Mouse (Mus musculus) inflammation-experienced regulatory T-cells, adult 6 months (primary cell): ENCODE data around the gene Ccr1l1. TPM values are rescaled to one million over a fixed set of nuclear protein-coding genes. Genes with fewer than 3 reads are reported as not detected.
"Not testable (repeated sequence)": the region's sequence is repeated elsewhere in the genome, so short reads cannot be mapped to it uniquely, and the experiment has no call there.

Experiments used
- ATAC-seq: one replicate; pipeline ENCODE4 v1.8.0; 2017
- polyA plus RNA-seq, 3 experiments: library from polyadenylated mRNA; unstranded; fragments of 100-300 nt; shearing (Covaris generic); gene quantifications; one replicate each; pipeline ENCODE4 v1.2.1; 2017

Gene Ccr1l1
- not detected for polyA plus RNA-seq

DNA sequence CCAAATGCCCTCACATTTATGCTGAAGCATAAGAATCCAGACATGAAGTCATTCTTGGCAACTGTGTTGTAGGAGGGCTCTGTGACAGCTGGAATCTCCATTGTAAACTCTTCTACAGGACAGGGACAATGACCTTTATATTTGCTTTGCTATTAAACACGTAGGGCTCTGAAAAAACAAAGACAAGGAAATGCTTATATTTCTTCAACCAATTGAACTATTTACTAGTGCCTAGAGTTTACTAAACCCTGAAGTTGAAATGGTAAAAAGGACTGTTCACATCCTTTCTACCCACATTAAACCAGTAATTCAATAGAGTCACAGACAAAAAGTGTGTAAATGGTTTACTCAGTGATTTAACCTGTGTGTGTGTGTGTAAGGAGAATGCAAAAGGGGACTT lies at the start of gene Ccr1l1:
TSS of gene Ccr1l1 (minus strand) at position 101 of the 400 bp plus-strand sequence.
- no peak for ATAC-seq

DNA sequence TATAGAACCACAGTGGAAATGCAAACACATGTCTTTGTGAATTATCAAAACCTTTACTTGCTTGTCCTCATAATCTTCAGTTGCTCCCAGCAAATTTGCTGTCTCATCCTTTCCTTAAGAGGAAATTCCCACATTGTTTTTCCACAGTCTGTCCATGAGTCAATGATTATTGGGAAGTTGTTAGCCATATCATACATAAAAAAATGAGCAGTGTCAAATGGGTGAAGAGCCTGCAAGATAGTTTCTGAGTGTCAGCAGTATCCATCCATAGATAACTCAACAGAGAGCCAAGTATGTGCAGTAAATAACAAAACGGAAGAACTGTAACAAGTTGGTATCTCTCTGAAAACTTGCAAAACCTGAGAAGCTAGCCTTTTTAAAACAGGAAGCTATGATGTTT lies 43.5 kb upstream of the Ccr1l1 start, which contains the start of gene Ccr3:
TSS of gene Ccr3 (plus strand) at position 301 of the 400 bp plus-strand sequence.
- ATAC-seq: no peak

DNA sequence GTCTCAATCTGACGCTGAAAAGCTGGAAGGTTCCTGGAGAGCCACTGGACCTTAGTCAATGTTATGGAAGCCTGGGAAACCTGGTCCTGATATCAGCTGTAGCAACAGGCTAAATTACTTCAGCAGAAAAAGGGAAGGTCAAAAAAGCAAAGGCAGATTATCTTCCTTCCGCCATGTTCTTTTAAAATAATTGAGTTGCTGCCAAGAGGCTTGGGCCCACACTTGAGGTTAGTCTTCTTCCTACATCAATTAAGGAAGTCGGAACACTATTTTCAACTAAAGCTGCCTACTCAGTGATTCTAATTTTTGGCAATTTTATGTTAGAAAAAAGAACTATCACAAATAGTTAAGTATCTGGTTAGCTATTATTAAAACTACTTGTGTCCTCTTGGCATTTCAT lies 41.7 kb upstream of the Ccr1l1 start:
- ATAC-seq: no peak

DNA sequence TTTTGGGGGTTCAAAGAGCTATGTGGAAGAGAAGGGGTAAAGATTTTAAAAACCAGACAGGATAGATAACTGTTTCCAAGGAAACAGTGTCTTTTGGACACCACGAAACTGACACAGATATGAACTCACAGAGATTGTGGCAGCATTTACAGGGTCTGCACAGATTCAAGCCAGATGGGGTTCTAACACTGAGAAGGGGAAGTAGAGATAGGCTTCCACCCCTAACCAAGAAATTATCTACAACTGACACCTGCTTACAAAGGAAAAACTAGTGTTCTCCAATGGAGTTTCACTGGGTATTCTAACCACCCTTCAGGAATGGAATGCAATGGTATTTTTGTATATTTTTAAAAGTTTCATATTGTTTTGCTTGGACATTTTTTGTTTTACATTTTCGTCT lies 37.8 kb upstream of the Ccr1l1 start:
- no peak for ATAC-seq

DNA sequence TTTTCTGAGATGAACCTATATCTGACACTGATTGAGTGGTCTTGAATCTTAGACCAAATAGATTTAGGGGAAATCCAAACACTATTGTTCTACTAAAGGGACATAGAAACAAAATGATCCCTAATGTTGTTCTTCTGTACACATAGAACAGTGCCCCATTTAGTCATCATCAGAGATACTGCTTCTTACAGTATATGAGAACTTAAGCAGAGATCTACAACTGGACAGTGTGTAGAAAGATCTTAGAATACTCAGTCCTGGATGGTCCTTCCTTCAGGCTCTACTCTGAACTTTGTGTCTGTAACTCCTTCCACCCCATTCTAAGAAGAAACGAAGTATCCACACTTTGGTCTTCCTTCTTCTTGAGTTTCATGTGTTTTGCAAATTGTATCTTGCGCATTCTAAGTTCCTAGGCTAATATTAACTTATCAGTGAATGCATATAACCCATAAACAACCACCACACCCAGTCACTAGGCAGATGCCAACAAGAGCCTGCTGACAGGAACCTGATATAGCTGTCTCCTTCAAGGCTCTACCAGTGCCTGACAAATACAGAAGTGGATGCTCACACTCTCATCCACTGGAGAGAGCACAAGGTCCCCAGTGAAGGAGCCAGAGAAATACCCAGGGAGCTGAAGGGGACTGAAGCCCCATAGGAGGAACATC lies 36.9 kb upstream of the Ccr1l1 start:
- no peak for ATAC-seq

DNA sequence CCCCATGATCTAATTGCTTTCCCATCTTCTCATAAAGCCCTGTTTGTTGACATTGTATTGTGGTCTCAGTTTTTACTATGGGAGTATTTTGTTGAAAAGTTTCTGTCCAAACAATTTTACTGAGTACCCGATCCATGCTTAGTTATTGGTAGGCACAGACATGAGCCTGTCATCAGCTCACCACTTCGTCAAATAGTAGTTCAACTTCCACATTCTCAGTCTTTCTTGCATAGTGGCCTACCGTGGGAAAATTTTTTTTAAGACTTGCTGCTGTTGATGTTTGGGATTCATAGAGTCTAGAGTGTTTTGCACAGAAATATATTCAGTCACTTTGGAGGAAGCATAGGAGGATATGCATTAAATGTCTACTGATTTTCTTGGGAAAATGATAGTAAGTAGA lies 35.1 kb upstream of the Ccr1l1 start:
- no peak for ATAC-seq

DNA sequence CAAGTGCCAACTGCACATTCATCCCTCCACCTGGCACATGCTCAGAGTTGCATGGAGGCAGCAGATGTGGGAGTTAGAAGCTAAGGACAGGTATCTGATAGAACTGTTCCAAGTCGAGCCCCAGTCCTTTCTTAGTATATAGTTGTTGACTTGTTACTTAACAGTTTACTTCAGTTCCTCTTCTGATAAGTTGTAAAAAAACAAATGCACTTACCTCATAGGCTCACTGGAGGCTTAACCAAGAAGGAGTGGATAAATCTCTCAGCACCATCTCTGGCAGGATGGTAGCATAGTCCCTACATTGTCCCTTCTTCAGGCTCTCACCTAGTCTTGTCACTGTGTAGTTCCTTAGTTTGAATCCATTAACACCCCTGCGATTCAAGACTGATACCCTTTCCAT lies 34.5 kb upstream of the Ccr1l1 start:
- no peak for ATAC-seq

DNA sequence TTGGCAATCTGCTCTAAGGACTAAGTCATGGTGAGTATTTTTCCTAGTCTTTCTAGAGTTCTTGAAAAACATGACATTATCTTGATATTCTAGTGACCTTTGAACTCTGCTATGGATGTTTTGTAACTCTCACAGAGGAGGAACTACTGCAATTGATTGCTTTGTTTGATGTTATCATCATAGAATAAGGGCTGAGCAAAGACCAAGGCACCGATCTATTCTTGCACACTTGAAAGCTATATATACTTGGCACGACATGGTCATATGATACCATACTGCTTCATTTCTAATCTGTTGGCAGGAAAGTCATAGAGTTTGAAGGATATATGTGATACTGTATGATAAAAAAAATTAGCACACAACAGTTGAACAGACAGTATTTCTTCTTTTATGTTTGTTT lies 21.6 kb upstream of the Ccr1l1 start:
- no peak for ATAC-seq

DNA sequence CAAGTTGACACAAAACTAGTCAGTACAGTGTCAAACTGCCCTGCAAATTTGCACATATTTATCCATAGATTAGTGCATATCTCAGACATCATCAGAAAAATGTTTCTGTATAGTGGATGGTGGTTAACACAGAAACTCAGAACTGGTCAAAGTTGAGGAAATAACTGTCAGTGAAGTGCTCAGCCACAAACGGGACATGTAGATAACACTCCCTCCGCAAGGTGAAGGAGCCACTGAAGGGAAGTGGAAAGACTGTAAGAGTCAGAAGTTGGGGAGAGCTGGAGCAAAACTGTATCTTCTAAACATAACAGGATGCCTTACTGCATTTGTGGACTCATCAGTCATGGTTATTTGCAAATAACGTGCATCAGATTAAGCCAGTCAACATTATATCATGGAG lies 19.5 kb upstream of the Ccr1l1 start:
- ATAC-seq: no peak

DNA sequence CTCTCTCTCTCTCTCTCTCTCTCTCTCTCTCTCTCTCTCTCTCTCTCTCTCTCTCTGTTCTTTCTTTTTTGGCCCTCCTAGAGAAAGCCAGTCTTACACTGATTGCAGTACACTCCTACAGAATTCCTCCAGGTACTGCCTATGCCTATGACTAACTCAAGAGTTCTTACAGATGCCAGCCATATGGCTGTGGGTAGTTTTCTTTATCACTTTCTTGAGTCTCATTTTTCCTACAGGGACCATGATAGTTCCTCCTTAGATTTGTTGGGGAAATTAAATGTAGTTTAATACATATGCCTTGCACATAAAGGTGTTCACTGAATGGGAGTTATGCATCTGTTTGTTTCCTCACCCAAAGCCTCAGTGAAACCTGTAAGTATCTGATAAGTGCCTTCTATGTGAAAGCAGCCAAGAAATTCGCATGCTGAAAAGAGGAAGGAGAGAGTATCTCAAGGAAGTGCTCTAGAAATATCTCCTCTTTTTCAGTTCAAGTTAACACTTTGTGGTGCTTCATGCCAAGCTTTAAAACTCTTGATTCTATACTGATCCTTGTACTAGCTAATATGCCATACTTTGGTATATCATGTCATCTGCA lies 13.2 kb upstream of the Ccr1l1 start:
- no peak for ATAC-seq

DNA sequence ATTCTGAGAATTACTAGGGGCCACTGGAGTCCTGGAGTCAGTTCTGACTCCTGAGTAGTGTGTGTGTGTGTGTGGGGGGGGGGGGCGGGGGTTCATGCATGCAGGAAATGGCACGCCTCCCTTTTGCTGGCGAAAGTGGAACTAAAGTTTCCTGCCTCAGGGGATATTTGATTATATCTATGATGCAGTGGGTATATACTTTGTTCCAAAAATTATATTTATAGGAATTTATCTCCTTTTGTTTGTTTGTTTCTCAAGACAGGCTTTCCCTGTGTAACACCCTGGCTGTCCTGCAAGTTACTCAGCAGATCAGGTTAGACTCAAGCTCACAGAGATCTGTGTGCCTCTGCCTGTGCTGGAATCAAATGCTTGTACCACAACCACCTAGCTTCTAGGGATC lies 11.5 kb upstream of the Ccr1l1 start:
- ATAC-seq: peak; percentile 91

DNA sequence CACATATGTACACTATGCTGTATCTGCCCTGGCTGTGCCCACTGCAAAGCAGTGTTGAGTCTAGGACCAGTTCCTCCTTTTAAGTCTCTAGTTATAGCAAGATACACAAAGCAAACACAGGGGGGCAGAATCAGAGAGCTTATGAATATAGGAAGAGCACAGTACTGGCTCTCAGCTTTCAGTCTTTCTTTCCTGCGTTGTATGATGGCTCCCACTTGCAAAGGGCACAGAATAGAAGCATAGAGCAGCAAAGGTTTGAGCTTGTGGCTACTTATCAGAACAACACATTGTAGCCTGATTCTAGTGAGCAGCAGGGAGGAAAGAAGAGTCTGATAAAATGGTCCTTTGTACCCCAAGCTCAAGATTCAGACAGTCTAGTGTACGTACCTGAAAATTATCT lies 8.0 kb upstream of the Ccr1l1 start:
- peak; percentile 70 for ATAC-seq

DNA sequence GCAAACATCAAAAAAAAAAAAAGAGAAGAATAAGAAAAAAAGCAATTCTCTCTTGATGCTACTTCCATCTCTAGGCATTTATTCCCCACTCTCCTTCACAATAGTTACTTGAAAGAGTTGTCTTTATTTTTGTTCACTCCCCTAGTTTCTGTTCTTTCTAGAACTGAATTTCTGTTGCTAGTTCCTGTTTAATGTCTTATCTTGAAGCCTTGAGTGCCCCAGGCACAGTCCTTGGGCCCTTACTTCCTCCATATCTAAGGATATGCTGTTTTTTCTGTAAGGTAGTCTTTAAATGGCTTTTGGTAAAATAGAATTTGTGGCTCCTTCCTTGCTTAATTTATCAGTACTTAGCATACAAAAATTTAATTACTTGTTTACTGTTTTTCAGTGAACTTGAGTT lies 6.7 kb upstream of the Ccr1l1 start:
- no peak for ATAC-seq

DNA sequence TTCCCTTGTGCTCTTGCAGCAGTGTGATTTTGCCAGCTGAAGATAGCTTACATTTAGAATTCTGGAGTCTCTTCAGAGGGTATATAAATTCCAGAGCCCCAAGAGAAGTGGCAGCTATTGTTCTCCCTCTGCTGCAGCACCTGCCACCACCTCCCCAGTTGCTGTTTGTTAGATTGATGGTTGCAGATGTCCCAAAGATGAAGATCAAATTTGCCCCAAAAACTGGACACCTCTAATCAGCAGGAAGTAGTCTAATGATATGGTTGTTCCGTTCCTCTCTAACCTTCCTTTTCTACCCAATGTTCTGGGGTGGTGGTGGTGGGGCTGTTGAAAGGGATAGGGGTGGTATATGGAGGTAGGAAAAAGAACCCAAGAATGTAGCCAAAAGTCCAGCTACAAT lies 4.5 kb upstream of the Ccr1l1 start:
- ATAC-seq: no peak

DNA sequence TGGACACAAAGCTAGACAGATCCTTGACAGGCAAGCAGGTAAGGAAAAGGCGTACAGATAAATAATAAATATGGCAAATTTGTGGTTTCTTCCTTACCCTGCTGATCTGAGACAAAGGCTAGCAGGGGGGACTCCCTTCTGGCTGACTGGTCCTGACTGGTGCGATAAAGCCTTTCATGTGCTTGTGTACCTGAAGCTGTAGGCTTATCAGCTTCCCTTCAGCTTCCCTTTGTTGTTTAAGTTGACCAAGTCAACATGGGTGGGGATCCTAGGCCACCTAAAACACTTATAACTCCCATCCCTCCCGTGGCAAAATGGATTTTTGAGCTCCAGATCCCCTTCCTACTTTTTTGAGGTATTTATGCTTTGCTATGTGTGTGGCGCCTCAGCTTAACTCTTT lies 3.7 kb upstream of the Ccr1l1 start:
- no peak for ATAC-seq

DNA sequence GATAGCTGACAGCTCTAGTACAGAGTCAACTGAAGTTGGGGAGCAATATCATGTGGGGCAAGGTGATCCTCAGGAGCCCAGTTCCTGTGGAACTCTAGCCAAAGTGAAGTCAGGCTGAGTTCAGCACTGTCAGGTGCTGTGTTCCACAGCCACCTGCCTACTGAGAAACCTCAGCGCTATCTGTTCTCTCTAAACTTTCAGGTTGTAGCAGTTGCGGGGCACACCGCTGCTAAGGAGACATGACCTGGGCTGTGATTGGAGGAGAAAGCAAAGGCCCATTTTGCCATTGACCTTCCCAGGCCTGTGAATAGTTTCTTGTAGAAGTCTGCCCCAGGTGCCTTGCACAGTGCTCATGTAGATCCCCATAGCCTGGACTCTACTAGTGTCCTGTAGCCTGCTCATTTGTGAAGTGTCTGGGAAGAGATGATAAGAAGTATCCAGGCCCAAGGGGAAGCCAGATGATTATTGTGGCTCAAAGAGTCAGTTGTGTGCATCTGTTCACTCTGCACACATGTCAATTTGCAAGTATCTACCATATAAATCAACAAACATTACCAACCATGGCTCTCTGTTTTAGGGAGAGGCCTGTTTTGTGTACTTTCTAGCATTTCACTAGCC lies 2.8 kb upstream of the Ccr1l1 start:
- not testable (repeated sequence) for ATAC-seq

DNA sequence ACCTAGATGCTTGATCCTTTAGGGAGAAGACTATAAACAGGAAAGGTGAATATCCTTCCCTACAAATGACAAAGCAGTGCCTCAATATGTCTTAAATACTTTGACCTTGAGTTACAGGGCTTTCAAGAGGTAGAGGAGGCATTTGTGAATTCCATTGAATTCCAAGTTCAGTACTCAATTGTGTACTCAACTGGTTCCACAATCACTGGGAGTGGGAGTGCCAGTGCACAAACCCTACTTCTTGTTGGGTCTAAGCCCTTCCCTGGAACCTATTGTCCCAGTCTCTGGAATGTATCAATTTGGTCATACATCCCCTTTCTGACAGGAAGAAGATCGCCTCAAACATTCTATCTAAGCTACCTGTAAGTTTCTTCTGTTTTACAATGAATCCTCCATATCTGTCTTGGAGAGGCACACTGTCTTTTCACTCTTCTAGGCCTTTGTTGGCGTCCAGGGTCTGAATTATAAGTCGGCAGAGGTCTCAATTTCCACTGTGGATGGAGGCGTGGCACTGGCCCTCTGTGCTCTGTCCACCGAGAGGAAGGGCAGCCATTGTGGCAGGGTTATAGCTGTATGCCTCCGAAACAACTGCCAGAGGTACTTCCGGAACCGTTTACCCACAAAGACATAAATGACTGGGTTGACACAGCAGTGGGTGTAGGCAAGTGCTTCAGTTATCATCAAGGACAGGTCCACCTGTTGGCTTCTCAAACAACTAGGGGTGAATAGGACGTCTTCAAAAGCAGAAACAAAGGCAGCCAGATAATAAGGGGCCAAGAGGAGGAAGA lies 1.1 kb downstream of the Ccr1l1 start:
- no peak for ATAC-seq

DNA sequence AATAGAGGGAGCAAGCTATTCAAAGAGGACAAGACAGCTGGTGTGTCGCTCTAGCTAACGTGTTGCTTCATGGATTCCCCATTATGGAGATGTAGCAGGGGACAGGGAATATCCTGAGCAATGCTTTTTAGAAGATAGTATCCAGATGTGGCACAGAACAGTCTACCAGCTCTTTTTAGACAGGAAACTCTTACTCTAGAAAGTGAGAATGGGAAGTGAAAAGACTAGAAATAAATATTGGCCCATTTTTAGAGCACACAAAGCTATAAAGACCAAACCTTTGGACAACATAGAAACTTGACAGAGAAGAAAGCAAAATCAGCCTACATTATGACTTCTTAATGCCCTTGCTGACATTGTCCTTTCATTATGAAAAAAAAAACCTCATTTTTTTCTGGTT lies 2.6 kb downstream of the Ccr1l1 start:
- ATAC-seq: no peak

DNA sequence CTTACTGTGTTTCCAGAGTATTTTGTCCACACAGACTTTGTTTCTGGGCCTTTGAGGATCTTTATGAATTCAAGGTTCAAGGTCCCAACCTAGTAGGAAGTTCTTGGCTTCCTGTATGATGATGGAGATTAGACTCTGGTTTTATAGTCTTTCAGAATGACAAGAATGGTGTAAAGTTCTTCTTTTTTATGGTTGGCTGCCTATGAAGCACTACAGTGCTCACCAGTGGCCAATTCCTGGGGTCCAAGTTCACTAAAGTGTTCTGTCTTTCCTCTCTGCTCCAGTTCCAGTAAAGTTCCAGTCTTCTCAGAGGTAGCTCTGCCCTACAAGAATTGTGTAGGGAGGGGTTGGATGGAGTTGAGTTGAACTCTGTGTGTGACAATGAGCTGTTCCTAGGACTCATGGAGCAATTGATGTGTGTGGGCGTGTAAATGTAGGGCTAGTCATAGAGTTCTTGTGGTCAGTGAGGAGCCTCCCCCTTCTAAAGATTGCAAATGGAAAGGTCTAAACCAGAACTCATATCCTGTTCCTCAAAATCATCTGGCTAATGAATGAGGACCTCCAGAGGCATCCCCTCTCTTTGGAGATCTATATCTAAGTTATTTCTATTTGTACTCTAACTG lies 9.8 kb downstream of the Ccr1l1 start, which contains the start of gene Ccr1:
TSS of gene Ccr1 (minus strand) at position 403 of the 623 bp plus-strand sequence.
- no peak for ATAC-seq

DNA sequence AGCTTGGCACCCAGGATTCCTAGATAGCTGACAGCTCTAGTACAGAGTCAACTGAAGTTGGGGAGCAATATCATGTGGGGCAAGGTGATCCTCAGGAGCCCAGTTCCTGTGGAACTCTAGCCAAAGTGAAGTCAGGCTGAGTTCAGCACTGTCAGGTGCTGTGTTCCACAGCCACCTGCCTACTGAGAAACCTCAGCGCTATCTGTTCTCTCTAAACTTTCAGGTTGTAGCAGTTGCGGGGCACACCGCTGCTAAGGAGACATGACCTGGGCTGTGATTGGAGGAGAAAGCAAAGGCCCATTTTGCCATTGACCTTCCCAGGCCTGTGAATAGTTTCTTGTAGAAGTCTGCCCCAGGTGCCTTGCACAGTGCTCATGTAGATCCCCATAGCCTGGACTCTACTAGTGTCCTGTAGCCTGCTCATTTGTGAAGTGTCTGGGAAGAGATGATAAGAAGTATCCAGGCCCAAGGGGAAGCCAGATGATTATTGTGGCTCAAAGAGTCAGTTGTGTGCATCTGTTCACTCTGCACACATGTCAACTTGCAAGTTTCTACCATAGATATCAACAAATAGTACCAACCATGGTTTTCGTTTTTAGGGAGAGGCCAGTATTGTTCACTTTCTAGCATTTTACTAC lies 11.2 kb downstream of the Ccr1l1 start:
- ATAC-seq: not testable (repeated sequence)

DNA sequence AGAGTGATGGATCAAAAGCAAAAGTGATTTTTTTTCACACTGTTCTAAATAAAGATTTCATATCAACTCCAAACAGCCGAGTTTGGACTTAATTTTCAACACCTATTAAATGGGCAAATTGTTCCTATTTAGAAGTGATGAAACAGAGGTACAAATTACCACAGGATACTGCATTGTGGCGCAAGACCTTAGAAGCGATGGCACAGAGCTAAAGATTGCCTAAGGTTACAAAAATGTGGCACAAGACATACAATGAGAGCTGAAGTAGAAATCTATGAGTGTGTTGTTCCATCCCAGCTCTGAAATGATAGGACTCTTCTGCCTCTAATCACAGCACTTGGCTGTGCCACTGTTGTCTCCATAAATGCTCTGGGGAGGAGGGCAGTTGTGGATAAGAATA lies 13.4 kb downstream of the Ccr1l1 start:
- no peak for ATAC-seq

DNA sequence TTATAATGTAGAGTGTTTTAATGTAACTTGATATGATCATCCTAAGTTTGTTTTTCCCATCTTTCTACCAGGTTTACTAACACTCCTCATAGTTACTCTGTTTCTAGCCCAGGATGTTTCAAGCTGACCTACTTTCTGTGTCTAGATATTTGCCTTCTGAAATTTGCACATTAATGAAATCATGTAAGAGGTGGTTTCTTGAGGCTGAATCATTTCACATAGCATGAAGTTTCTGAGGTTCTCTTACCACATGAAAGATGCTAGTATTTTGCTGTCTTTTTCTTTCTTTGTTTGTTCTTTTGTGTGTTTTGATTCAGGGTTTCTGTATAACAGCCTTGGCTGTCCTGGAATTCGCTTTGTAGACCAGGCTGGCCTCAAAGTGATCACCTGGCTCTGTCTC lies 18.0 kb downstream of the Ccr1l1 start:
- peak; percentile 58 for ATAC-seq
